Mouse (Mus musculus): ENCODE data around the gene Pik3cg. TPM values are rescaled to one million over a fixed set of nuclear protein-coding genes. Genes with fewer than 3 reads are reported as not detected.
A peak's percentile ranks its signal among the peaks of the same experiment; 100 is the strongest.

Gene Pik3cg
- polyA plus RNA-seq, 1 experiment from 2014 or later = 1.2 TPM

DNA sequence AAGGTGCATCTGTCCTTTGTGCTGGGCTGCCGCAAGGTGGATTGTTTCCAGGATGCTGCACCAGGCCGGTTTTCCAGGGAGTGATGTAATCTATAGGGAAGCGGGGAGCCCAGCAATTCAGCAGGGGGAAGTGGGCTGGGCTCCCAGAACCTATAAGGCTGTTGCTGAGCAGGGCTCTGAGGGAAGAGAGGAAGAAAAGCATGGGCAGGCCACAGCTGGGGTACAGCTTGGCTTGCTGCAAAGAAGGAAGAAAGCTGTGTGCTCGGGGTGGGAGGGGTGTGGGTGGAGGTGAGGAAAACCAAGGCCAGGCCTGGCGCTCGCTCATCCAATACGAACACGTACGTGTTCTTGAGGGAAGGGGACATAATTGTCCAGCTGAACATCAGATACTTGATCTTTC, 70.1 kb downstream of the Pik3cg start:
- WGBS = 77% methylated on average over 9 of the region's 9 CpGs
- H3K9ac ChIP-seq = no peak overlapping the region
- ATAC-seq (ENCODE audit: low FRiP score, low read depth) = no peak
- no peaks in the 10 kb centered on the region for H3K27me3 ChIP-seq (replicated peaks)
- no peak overlapping the region for H3K4me2 ChIP-seq (replicated peaks)
- no peaks in the 10 kb centered on the region for H3K36me3 ChIP-seq
- no peaks in the 10 kb centered on the region for H3K4me1 ChIP-seq
- H3K27ac ChIP-seq = no peak overlapping the region
- H3K9me3 ChIP-seq = no peaks in the 10 kb centered on the region
- H3K4me3 ChIP-seq = no peak overlapping the region

DNA sequence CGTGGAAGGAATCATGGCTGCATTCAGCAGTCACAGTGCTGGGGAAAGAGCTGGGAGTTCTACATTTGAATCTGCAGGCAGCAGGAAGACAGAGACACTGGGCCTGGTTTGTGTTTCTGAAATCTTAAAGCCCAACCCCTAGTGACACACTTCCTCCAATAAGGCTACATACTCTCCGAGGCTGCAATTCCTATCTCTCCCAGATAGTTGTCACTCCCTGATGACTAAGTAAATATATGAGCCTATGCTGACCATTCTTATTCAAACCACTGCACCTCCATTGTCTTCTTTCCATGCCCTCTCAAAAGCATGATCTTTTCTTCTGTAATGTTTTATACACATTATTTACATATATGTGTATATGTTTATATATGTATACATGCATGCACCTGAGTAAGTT, 70.9 kb downstream of the Pik3cg start:
- peaks cover 4% of the 10 kb centered on the region for H3K4me1 ChIP-seq
- no peak for ATAC-seq (ENCODE audit: low FRiP score, low read depth)
- 70% methylated on average over 2 of the region's 2 CpGs for WGBS

DNA sequence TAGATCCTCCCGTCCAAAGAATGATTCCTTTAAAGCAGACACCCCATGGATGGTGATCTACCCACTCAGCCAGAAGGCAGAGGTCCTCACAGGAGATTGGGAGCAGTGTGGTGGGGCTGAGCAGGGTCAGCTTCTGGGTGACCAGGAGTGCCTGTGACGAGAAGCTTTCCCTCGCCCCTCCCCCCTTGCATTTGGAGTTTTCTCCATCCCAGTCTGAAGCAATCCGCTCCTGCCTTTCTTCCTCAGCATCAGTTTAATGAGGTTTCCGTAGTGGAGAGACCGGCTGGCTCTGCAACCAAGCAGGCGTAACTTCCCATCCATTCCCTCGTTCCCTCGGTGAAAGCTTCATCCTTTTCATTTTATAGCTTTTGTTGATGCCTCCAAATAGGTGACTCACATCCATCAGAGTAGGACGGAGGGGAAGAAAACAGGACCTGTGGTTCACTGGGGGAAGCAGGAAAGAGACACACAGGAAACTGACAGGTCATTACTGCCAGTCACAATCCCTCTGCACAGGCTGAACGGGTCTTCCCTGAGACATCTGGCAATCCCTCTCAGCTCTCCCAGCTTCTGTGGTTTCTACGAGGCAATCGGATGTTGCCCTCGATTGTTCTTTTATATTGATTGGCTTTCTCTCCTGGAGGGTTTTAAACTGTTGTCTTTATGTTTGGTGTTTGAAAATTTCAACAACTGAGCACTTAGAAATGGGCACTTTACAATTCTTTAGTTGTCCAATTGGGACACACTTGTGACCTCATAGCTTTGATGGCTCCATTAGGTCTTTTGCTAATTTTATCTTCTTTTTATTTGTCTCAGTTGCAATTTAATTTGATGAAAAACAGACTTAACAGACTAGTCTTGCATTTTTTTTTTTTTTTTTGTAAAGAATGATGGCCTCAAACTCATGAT, 80.6 kb downstream of the Pik3cg start:
- Histone ChIP-seq H3K36me3 (no peaks in the 10 kb centered on the region), H3K4me2 (replicated peaks) (peak overlapping the region; percentile 36), H3K27ac (no peak overlapping the region), H3K27me3 (replicated peaks) (no peaks in the 10 kb centered on the region), H3K4me3 (no peak overlapping the region), H3K9me3 (no peaks in the 10 kb centered on the region), H3K9ac (no peak overlapping the region), H3K4me1 (peaks cover 3% of the 10 kb centered on the region)
- no peak for ATAC-seq (ENCODE audit: low FRiP score, low read depth)
- WGBS = 19% methylated on average over 14 of the region's 14 CpGs

More for the DNA sequence above, 70.9 kb downstream of the Pik3cg start:
- H3K4me2 ChIP-seq (replicated peaks) = no peak overlapping the region
- H3K36me3 ChIP-seq = no peaks in the 10 kb centered on the region
- H3K9ac ChIP-seq = no peak overlapping the region
- no peaks in the 10 kb centered on the region for H3K9me3 ChIP-seq
- H3K27me3 ChIP-seq (replicated peaks) = no peaks in the 10 kb centered on the region
- H3K4me3 ChIP-seq = no peak overlapping the region
- H3K27ac ChIP-seq = no peak overlapping the region

- no peak for ATAC-seq (ENCODE audit: low FRiP score, low read depth)
- Histone ChIP-seq H3K4me1 (no peaks in the 10 kb centered on the region; the same call in 1 of the 2 replicates), H3K4me2 (replicated peaks) (peak overlapping the region; percentile 36), H3K4me3 (no peak overlapping the region), H3K9me3 (no peaks in the 10 kb centered on the region), H3K27me3 (replicated peaks) (no peaks in the 10 kb centered on the region), H3K9ac (no peak overlapping the region), H3K36me3 (no peaks in the 10 kb centered on the region), H3K27ac (no peak overlapping the region)
- 50% methylated on average over 2 of the region's 2 CpGs for WGBS
Measured at GRCm38 (mm10) chr12:32127158-32127557, 81.3 kb downstream of the Pik3cg start.

GRCm38 (mm10) chr12:32124456-32124855, 84.0 kb downstream of the Pik3cg start:
- no peaks in the 10 kb centered on the region for H3K36me3 ChIP-seq
- no peaks in the 10 kb centered on the region for H3K9me3 ChIP-seq
- no peaks in the 10 kb centered on the region for H3K27me3 ChIP-seq (replicated peaks)
- no peaks in the 10 kb centered on the region for H3K4me1 ChIP-seq
- no peak overlapping the region for H3K27ac ChIP-seq
- no peak overlapping the region for H3K4me2 ChIP-seq (replicated peaks)
- ATAC-seq (ENCODE audit: low FRiP score, low read depth) = no peak
- H3K4me3 ChIP-seq = no peak overlapping the region
- WGBS = 91% methylated on average over 2 of the region's 2 CpGs
- no peak overlapping the region for H3K9ac ChIP-seq

DNA sequence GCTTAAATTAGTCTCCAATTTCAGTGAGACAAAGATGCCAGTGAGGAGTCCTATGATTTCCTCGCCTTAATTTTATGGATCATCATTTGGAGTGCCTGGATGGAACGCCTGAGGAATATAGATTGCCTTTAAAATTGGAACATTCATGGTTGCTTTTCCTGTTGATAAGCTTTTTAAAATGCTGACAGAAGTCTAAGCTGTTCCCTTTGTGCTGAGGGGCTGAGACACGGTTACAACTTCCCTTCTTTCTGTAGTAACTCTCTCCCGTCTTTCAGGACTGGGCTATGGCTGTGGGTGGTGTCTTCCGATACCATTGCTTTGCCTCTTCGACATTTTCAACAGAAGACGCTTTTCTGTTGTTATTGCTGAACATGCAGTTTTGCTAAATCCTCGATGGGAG, 84.4 kb downstream of the Pik3cg start:
- 85% methylated on average over 8 of the region's 8 CpGs for WGBS
- no peaks in the 10 kb centered on the region for H3K9me3 ChIP-seq
- no peaks in the 10 kb centered on the region for H3K4me1 ChIP-seq
- H3K9ac ChIP-seq = no peak overlapping the region
- no peaks in the 10 kb centered on the region for H3K36me3 ChIP-seq
- H3K4me3 ChIP-seq = no peak overlapping the region
- no peaks in the 10 kb centered on the region for H3K27me3 ChIP-seq (replicated peaks)
- H3K27ac ChIP-seq = no peak overlapping the region
- no peak for ATAC-seq (ENCODE audit: low FRiP score, low read depth)
- no peak overlapping the region for H3K4me2 ChIP-seq (replicated peaks)

DNA sequence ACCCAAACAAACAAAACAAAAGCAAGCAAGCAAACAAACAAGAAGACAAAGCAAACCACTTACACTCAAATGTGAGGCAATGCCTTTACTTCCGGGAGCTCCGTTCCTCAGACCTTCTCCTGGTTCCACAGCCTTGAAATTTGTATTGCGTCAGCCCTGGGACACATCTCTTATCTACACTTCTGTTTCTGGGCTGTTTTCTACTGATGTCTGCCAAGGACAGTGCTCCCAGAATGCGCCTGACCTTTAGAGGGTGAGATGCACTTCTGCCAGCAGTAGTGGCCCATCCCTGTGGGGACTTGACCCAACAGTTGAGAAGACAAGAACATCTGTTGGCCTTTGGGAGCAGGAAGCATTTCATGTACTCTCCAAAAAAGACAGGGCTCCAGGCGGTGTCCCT, 84.9 kb downstream of the Pik3cg start:
- 92% methylated on average over 5 of the region's 5 CpGs for WGBS

More for the DNA sequence above, 84.9 kb downstream of the Pik3cg start:
- ATAC-seq (ENCODE audit: low FRiP score, low read depth) = no peak
- no peaks in the 10 kb centered on the region for H3K36me3 ChIP-seq
- no peak overlapping the region for H3K4me3 ChIP-seq
- no peaks in the 10 kb centered on the region for H3K27me3 ChIP-seq (replicated peaks)
- no peaks in the 10 kb centered on the region for H3K9me3 ChIP-seq
- H3K4me1 ChIP-seq = no peaks in the 10 kb centered on the region
- no peak overlapping the region for H3K9ac ChIP-seq
- H3K4me2 ChIP-seq (replicated peaks) = no peak overlapping the region
- no peak overlapping the region for H3K27ac ChIP-seq

Other genes with a start within 250 kb of the Pik3cg start
- 74.0 and 78.2 TPM in 2 replicates for gene Prkar2b, start 147.4 kb downstream of the Pik3cg start, polyA plus RNA-seq (2016; fragmentation: Nextera tagmentation; extraction: Ambion mirVana)
- gene Ccdc71l, start 170.0 kb upstream of the Pik3cg start, polyA plus RNA-seq (2016; fragmentation: Nextera tagmentation; extraction: Ambion mirVana) = 7.0 and 8.2 TPM in 2 replicates

All from neural tube, embryonic 12.5 days (tissue).